Mouse (Mus musculus) bone marrow, adult 2 months (tissue): ENCODE data around the gene Creg1. TPM values are rescaled to one million over a fixed set of nuclear protein-coding genes. Genes with fewer than 3 reads are reported as not detected.

Experiments
- H3K27ac ChIP-seq: fragments of 200-500 bp; 2 replicates; pipeline ENCODE4 v1.5.1; 2012; ENCODE audit warnings: low read depth, mild to moderate bottlenecking, control low read depth, inconsistent platforms, low read length; ENCODE audit not compliant: control insufficient read depth, poor library complexity, insufficient read depth
- H3K4me1 ChIP-seq: fragments of 200-500 bp; 2 replicates; pipeline ENCODE4 v1.6.1; 2011; ENCODE audit warnings: low read length; ENCODE audit not compliant: control insufficient read depth, insufficient read depth
- H3K4me3 ChIP-seq: fragments of 200-500 bp; replicated peaks from 2 replicates; pipeline ENCODE3; 2011; ENCODE audit warnings: mild to moderate bottlenecking, low read depth, low read length, control low read depth; ENCODE audit not compliant: control insufficient read depth
- CTCF ChIP-seq: fragments of 200-500 bp; IDR thresholded peaks from 2 replicates; pipeline ENCODE4 v1.5.1; 2011; ENCODE audit warnings: low read length, control low read depth; ENCODE audit not compliant: control insufficient read depth, insufficient read depth
- POLR2A ChIP-seq: fragments of 200-500 bp; IDR thresholded peaks from 2 replicates; pipeline ENCODE4 v1.6.1; 2011; ENCODE audit warnings: low read depth, mild to moderate bottlenecking, control low read depth, low read length, borderline replicate concordance; ENCODE audit not compliant: control insufficient read depth
- WGBS: fragments of 180-500 bp; shearing (Covaris S2); methylation state at CpG from one replicate; pipeline ENCODE4 v1.1.7; 2018; 5-methylcytosine and 5-hydroxymethylcytosine counted together
- polyA plus RNA-seq: library from polyadenylated mRNA; stranded (reverse); fragments of >200 nt; gene quantifications from 2 replicates; pipeline ENCODE4 v1.2.4, GENCODE M21; 2011; ENCODE audit warnings: low replicate concordance; ENCODE audit not compliant: missing spikeins, insufficient read depth, insufficient read length

Creg1 gene
- polyA plus RNA-seq, 1 experiment: 312 TPM

DNA sequence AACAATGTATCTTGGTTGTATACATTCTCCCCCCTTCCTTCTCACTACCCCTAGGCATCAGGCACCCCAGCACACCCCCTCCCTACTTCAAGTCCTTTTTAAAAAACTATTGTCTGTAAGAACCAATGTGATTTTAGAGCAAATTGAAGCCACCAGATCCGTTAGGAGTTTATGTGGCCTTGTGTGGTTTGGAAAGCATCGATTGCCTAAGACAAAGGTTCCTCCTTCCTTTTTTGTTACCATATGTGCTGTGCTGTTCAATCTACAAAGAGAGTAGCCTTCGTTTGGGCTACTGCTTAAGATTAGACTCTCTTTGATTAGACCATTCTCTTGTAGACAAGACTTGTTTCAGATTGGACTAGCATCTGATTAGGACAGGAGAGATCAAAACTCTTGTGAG, 25.7 kb upstream of the Creg1 start:
- WGBS: 10% methylated on average over 3 of the region's 3 CpGs

DNA sequence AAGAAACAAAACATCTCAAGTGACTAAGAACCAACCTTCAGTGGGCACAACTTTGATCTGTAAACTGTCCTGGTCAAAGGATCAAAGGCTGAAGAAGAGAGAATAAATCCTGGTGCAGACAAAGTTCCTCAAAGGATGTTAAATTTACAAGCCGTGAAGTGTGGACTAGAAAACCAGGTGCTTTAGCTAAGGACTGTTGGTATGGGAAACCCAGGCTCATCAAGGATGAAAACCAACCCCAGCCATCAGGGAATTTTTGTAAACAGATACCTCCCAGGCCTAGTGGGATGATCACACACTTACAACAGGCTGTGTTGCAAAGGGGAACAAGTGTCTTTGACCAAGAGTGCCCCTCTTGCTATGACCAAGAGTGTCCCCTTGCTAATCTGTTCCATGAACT, 24.6 kb upstream of the Creg1 start:
- WGBS: 78% methylated on average over 1 of the region's 1 CpGs
- no peak overlapping the region for H3K4me3 ChIP-seq
- no peak overlapping the region for H3K27ac ChIP-seq
- H3K4me1 ChIP-seq: peaks cover 5% of the 10 kb centered on the region
- TF ChIP-seq CTCF: no peak
- TF ChIP-seq POLR2A: no peak

More for the DNA sequence above, 25.7 kb upstream of the Creg1 start:
- Histone ChIP-seq H3K4me1 (peaks cover 5% of the 10 kb centered on the region), H3K27ac (no peak overlapping the region), H3K4me3 (no peak overlapping the region)
- TF ChIP-seq POLR2A: no peak
- no peak for TF ChIP-seq CTCF

DNA sequence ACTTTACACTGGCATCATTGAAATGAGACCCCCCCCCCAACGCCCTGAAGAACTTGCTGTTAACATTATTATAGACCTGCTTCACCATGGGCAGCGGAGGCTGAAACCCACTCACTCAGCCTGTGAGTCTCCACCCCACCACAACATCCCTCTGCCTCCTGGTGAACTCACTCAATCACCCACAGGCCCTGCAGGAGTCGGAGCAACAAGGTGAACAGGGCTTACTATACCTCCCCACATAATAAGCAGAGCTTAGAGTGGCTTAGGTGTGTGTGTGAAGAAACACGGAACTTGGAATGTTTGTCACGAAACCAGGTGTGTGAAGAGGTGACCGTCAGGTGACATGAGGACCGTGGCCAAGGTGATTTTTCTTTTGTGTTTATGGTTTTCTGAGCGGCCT, 21.6 kb upstream of the Creg1 start:
- peaks cover 2% of the 10 kb centered on the region for H3K4me1 ChIP-seq
- no peak for TF ChIP-seq POLR2A
- TF ChIP-seq CTCF: no peak
- H3K27ac ChIP-seq: no peak overlapping the region
- H3K4me3 ChIP-seq: no peak overlapping the region
- WGBS: 84% methylated on average over 8 of the region's 8 CpGs

- WGBS: 60% methylated on average over 11 of the region's 11 CpGs
- TF ChIP-seq CTCF: no peak
- no peak for TF ChIP-seq POLR2A
- H3K27ac ChIP-seq: no peak overlapping the region
These were observed 15.5 kb upstream of the Creg1 start for GRCm38 (mm10) chr1:165748053-165748452.

GRCm38 (mm10) chr1:165751142-165751541, 12.4 kb upstream of the Creg1 start:
- TF ChIP-seq POLR2A: no peak
- no peak for TF ChIP-seq CTCF
- Histone ChIP-seq H3K4me1 (no peaks in the 10 kb centered on the region), H3K4me3 (no peak overlapping the region), H3K27ac (no peak overlapping the region)

More at GRCm38 (mm10) chr1:165748053-165748452, 15.5 kb upstream of the Creg1 start:
- Histone ChIP-seq H3K4me3 (no peak overlapping the region), H3K4me1 (no peaks in the 10 kb centered on the region)

- Histone ChIP-seq H3K4me1 (no peaks in the 10 kb centered on the region), H3K4me3 (no peak overlapping the region), H3K27ac (no peak overlapping the region)
- TF ChIP-seq POLR2A (no peak), CTCF (no peak)
- WGBS: 84% methylated on average over 5 of the region's 5 CpGs
These were observed 11.7 kb upstream of the Creg1 start for GRCm38 (mm10) chr1:165751838-165752237.

- WGBS: 85% methylated on average over 6 of the region's 6 CpGs
- no peak overlapping the region for H3K27ac ChIP-seq
- H3K4me3 ChIP-seq: no peak overlapping the region
- TF ChIP-seq POLR2A (no peak), CTCF (no peak)
- H3K4me1 ChIP-seq: no peaks in the 10 kb centered on the region
These were observed 9.3 kb upstream of the Creg1 start for GRCm38 (mm10) chr1:165754205-165754604.

- 61% methylated on average over 4 of the region's 4 CpGs for WGBS
- Histone ChIP-seq H3K4me3 (no peak overlapping the region), H3K4me1 (no peaks in the 10 kb centered on the region; the same call in 1 of the 2 replicates), H3K27ac (no peak overlapping the region)
- TF ChIP-seq POLR2A (no peak), CTCF (no peak)
These were observed 8.4 kb upstream of the Creg1 start for GRCm38 (mm10) chr1:165755194-165755593.
